Comparison of ENCODE assay signal across 29 mouse cellular contexts in genomic region chr6:23202630-23203029, GRCm38 (mm10). TPM values are rescaled to one million over a fixed set of nuclear protein-coding genes. Genes with fewer than 3 reads are reported as not detected.
DNase-seq lines count a peak whose midpoint lies in the region; ATAC-seq and TF ChIP-seq lines count a peak whose summit lies in the region.
"Had no signal": no experiment of that assay in that cellular context is flagged by ENCODE, and none has a peak within 500 bp of the region (broad histone marks: within the 10 kb centered on the region; RNA-seq: fewer than 3 reads in every experiment).

No protein-coding gene starts in this region.

- TF ChIP-seq CTCF in left cerebral cortex, adult 2 months (IDR thresholded peaks at IDR 0.05) = no peak

- no peak overlapping the region for H3K4me2 ChIP-seq in liver, embryonic 11.5 days
- H3K4me2 ChIP-seq in intestine, embryonic 16.5 days (ENCODE audit: low read depth, low read length) = no peak overlapping the region
- H3K4me2 ChIP-seq: liver, embryonic 15.5 days; stomach, embryonic 15.5 days had no signal

- DNase-seq in adrenal gland, postnatal 10 days = peak; percentile 29
- no peak for DNase-seq in adrenal gland, adult 18-20 months (ENCODE audit: low spot score in 2 of 2)
- DNase-seq in left cerebral cortex, postnatal 4 days = peak; percentile 53
- DNase-seq in left cerebral cortex, adult 2 months (ENCODE audit: extremely low spot score in 1 of 2, low spot score in 2 of 2) = no peak
- DNase-seq in cerebellum, adult 11-12 months = peak; percentile 68
- peak; percentile 60 to 62 for DNase-seq in cerebellum, postnatal 14 days
- no peak for DNase-seq in liver, embryonic 11.5 days (ENCODE audit: low spot score)
- DNase-seq: gastrocnemius, postnatal 25 days; heart, adult 2 months; heart, postnatal 36 days; kidney, postnatal 4 days; right cerebral cortex, postnatal 25 days; thymus, adult 2 months had no signal

- intact Hi-C loops in left cerebral cortex, postnatal 4 days (cut with DNase I) = no loop called here
- intact Hi-C loops in left cerebral cortex, adult 2 months (cut with DNase I) = no loop called here

- H3K27ac ChIP-seq in left cerebral cortex, adult 2 months = no peak overlapping the region
- H3K27ac ChIP-seq in liver, embryonic 11.5 days (ENCODE audit: low read depth, low read length) = no peak overlapping the region
- H3K27ac ChIP-seq in intestine, embryonic 16.5 days (ENCODE audit: low read length) = no peak overlapping the region
- H3K27ac ChIP-seq: embryonic facial prominence, embryonic 10.5 days; heart, adult 2 months; liver, embryonic 15.5 days; stomach, embryonic 15.5 days had no signal

- H3K36me3 ChIP-seq in liver, embryonic 11.5 days (ENCODE audit: control insufficient read depth, insufficient read depth, low read length) = no peaks in the 10 kb centered on the region
- no peaks in the 10 kb centered on the region for H3K36me3 ChIP-seq in intestine, embryonic 16.5 days (ENCODE audit: control insufficient read depth, insufficient read depth, low read length)
- H3K36me3 ChIP-seq: embryonic facial prominence, embryonic 10.5 days; liver, embryonic 15.5 days; stomach, embryonic 15.5 days had no signal

- no peaks in the 10 kb centered on the region for H3K27me3 ChIP-seq in liver, embryonic 11.5 days (replicated peaks; ENCODE audit: control insufficient read depth, insufficient read depth, low read length)
- no peaks in the 10 kb centered on the region; the same call in 1 of the 2 replicates for H3K27me3 ChIP-seq in intestine, embryonic 16.5 days (replicated peaks; ENCODE audit: control insufficient read depth, insufficient read depth, low read length)
- H3K27me3 ChIP-seq: liver, embryonic 15.5 days; megakaryocyte, embryonic 14.5 days; stomach, embryonic 15.5 days had no signal

- no peak overlapping the region for H3K4me3 ChIP-seq in left cerebral cortex, adult 2 months
- H3K4me3 ChIP-seq in liver, embryonic 11.5 days (ENCODE audit: low read depth, low read length) = no peak overlapping the region
- H3K4me3 ChIP-seq in intestine, embryonic 16.5 days (ENCODE audit: low read length) = no peak overlapping the region
- H3K4me3 ChIP-seq: embryonic facial prominence, embryonic 10.5 days; heart, adult 2 months; liver, embryonic 15.5 days; megakaryocyte, embryonic 14.5 days; stomach, embryonic 15.5 days had no signal

- no peaks in the 10 kb centered on the region for H3K4me1 ChIP-seq in liver, embryonic 11.5 days (replicated peaks; ENCODE audit: control insufficient read depth, insufficient read depth, low read length)
- no peaks in the 10 kb centered on the region for H3K4me1 ChIP-seq in intestine, embryonic 16.5 days (ENCODE audit: control insufficient read depth, insufficient read depth, low read length)
- H3K4me1 ChIP-seq: embryonic facial prominence, embryonic 10.5 days; liver, embryonic 15.5 days; megakaryocyte, embryonic 14.5 days; stomach, embryonic 15.5 days had no signal

- no peak for ATAC-seq in liver, embryonic 11.5 days (replicated peaks; ENCODE audit: low FRiP score)
- no peak for ATAC-seq in intestine, embryonic 16.5 days
- ATAC-seq: CD4-positive, CD25-positive, alpha-beta regulatory T cell, adult 4 months; Patski had no signal

- WGBS in liver, embryonic 11.5 days = 84% methylated on average over 11 of the region's 11 CpGs
- 63% methylated on average over 11 of the region's 11 CpGs for WGBS in intestine, embryonic 16.5 days

- no peak overlapping the region for H3K9ac ChIP-seq in liver, embryonic 11.5 days (ENCODE audit: low read depth, low read length)
- H3K9ac ChIP-seq in intestine, embryonic 16.5 days (ENCODE audit: low read depth, low read length) = no peak overlapping the region
- H3K9ac ChIP-seq: liver, embryonic 15.5 days; stomach, embryonic 15.5 days had no signal

- H3K9me3 ChIP-seq in liver, embryonic 11.5 days (ENCODE audit: control insufficient read depth, low read length) = no peaks in the 10 kb centered on the region
- no peaks in the 10 kb centered on the region for H3K9me3 ChIP-seq in intestine, embryonic 16.5 days (ENCODE audit: control insufficient read depth, low read length)
- H3K9me3 ChIP-seq: embryonic facial prominence, embryonic 10.5 days; liver, embryonic 15.5 days; stomach, embryonic 15.5 days had no signal

RNA-seq across cellular contexts. Expression of gene Fezf1, which starts 45.5 kb away (rescaled TPM):
- not detected for total RNA-seq in adrenal gland, postnatal 10 days (2021)
- not detected for total RNA-seq in adrenal gland, adult 18-20 months (2021)
- total RNA-seq in left cerebral cortex, postnatal 4 days (2021) = 1 to 10 TPM in 1 of 2 experiments, not detected in 1; 1.9 TPM
- under 1 TPM; 0.19 to 0.23 TPM for total RNA-seq in left cerebral cortex, adult 2 months (2021)
- polyA plus RNA-seq in liver, embryonic 11.5 days (2014; fragmentation: Nextera tagmentation; extraction: Ambion mirVana) = not detected in 2 replicates
- polyA plus RNA-seq in intestine, embryonic 16.5 days (2015; fragmentation: Nextera tagmentation; extraction: Ambion mirVana) = not detected in 2 replicates
- total RNA-seq: ES-E14; gastrocnemius, postnatal 25 days; heart, adult 2 months; heart, postnatal 36 days; layer of hippocampus, postnatal 14 days; neutrophil, adult 5-6 weeks had no signal
- polyA plus RNA-seq: CD4-positive, CD25-positive, alpha-beta regulatory T cell, adult 4 months; heart, adult 2 months; heart, embryonic 14.5 days; intestine, embryonic 14.5 days; kidney, embryonic 14.5 days; lung, embryonic 16.5 days; midbrain, embryonic 14.5 days; Patski; spleen, adult 2 months; stomach, embryonic 15.5 days had no signal

Comparison
In these comparisons a context has a peak if more than half of its experiments do, and no peak if none do; other contexts are left out.
1. DNase-seq: peak in adrenal gland, postnatal 10 days (single experiment), left cerebral cortex, postnatal 4 days (single experiment), cerebellum, adult 11-12 months (single experiment) and cerebellum, postnatal 14 days (2 of 2); none in adrenal gland, adult 18-20 months (0 of 2), left cerebral cortex, adult 2 months (0 of 2) and liver, embryonic 11.5 days (single experiment).